Mouse (Mus musculus) T-cell, adult 2 months (primary cell): ENCODE results near the gene Trpv2.

Source experiments
- DNase-seq: peaks from one replicate; pipeline ENCODE4 v3.0.0; 2022; ENCODE audit warnings: low spot score

The Trpv2 gene

GRCm38 (mm10) chr11:62630225-62630821 lies 56.0 kb downstream of the Trpv2 start:
- DNase-seq = no peak

- DNase-seq = no peak
These were observed 56.9 kb downstream of the Trpv2 start for GRCm38 (mm10) chr11:62631138-62631537.

- no peak for DNase-seq
These were observed 61.1 kb downstream of the Trpv2 start for GRCm38 (mm10) chr11:62635406-62635805.

DNA sequence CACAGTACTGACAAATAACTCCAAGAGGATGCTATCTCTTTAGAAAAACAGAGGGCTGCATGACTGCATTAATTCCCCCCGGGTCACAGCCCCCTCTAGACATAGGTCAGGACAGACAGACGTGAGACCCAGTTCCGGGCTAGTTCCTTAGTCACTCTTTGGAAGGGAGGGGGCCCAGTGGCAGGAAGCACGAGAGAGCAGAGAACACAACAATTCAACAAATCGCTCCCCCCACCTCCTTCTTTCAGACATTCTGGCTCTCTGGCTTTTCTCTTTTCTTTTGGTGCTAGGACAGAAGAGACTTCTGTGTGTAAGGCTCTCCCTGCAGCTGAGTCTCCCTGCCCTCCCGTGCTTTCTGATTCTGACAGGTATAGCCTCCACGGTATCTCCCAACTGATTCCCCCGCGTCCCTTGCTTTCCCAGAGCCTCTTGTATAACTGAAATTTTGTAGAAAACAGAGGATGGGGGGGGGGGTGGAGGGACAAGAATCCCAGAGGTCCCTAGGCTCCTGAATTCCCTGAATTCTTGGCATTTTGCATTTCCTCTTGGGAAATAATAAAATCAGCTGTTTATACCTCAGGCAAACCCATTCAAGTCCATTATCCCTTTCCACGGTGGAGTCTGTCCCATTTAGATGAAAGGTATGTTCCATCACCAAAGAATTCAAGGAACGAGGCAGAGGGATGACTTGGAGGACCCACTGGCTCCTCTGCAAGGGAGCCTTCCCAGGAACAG lies 62.0 kb downstream of the Trpv2 start:
- DNase-seq = no peak

DNA sequence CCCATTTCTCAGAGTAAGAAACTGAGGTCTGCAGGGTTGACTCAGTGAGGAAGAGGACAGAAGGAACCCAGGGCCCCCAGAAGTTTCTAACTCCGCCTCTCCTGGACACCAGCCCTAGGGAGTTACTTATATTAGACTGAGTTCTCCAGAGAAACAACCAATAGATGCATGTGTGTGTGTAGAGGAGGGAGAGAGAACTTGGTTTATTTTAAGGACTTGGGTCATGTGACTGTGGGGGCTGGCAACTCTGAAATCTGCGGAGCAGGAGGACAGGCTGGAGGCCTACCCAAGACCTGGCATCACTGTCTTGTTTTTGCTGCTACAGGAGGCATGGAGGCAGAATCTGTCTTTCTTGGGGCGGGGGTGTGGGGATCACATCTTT lies 62.5 kb downstream of the Trpv2 start:
- DNase-seq = no peak

DNA sequence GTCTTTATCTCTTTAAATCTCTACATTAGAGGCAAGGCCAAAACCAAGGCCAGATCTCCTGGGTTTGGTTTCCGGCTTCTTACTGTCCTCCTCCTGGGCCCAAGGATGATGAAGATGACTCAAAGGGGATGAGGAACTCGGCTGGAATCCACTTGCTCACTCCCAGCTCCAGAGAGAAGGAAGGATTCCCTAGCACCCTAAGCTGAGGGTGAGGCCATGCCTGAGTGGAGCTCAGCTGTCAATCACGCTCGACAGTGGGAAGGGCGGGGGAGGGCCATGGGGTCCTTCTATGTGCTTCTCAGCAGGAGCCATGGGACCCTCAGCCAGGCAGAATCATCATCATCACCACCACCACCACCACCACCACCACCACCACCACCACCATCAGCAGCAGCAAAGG lies 63.1 kb downstream of the Trpv2 start:
- no peak for DNase-seq

- DNase-seq = no peak
These were observed 63.5 kb downstream of the Trpv2 start for GRCm38 (mm10) chr11:62637806-62638205.

GRCm38 (mm10) chr11:62638402-62638801 lies 64.1 kb downstream of the Trpv2 start:
- no peak for DNase-seq

DNA sequence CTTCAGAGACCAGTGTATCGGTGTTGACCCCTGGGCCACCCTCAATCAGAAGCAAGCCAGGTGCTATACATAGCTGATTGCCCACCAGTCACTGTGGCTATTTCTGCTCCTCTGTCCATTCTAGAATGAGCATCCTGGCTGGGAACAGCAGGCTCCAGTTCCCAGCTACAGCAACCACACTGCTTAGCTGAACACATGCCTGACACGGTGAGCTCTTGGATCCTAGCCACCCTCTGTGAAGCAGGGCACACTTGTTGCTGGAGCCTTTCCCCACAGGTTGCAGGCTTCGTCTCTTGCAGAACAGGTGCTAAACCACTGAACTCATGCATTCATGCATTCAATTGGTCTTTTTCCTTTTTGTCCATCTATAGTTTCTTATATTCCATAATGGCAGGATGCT lies 66.1 kb downstream of the Trpv2 start:
- no peak for DNase-seq

GRCm38 (mm10) chr11:62642023-62642844 lies 67.9 kb downstream of the Trpv2 start:
- no peak for DNase-seq

DNA sequence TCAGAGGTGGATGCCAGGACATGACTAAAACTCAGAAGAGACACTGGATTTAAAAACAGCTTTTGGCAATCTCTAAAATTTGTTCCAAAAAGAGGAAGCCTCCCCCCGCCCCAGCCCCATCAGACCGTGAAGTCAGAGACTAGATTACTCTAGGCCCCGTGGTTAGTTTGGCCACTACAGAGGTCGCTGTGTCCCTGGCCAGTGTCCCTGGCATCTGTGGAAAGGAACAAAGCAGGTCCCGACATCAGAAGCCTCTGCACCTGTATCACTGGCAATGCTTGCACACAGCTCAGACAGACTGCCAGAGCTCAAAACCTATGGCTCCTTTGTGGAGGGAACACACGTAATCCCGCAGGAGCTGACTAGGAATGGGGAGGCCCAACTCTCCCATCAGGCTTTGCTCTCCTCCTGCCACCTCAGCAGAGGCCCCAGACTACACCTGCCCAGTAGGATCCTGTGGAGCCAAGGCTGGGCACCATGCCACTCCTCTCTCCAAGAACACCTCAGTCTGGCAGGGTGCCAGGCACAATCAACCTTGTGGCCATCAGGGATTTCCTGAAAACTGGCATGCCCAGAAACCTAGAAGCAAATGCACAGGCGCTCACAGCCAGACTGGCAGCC lies 68.8 kb downstream of the Trpv2 start:
- DNase-seq = no peak

- no peak for DNase-seq
These were observed 69.5 kb downstream of the Trpv2 start for GRCm38 (mm10) chr11:62643681-62644363.

GRCm38 (mm10) chr11:62644602-62645336 lies 70.5 kb downstream of the Trpv2 start:
- no peak for DNase-seq

GRCm38 (mm10) chr11:62645337-62645675 lies 71.0 kb downstream of the Trpv2 start:
- no peak for DNase-seq

DNA sequence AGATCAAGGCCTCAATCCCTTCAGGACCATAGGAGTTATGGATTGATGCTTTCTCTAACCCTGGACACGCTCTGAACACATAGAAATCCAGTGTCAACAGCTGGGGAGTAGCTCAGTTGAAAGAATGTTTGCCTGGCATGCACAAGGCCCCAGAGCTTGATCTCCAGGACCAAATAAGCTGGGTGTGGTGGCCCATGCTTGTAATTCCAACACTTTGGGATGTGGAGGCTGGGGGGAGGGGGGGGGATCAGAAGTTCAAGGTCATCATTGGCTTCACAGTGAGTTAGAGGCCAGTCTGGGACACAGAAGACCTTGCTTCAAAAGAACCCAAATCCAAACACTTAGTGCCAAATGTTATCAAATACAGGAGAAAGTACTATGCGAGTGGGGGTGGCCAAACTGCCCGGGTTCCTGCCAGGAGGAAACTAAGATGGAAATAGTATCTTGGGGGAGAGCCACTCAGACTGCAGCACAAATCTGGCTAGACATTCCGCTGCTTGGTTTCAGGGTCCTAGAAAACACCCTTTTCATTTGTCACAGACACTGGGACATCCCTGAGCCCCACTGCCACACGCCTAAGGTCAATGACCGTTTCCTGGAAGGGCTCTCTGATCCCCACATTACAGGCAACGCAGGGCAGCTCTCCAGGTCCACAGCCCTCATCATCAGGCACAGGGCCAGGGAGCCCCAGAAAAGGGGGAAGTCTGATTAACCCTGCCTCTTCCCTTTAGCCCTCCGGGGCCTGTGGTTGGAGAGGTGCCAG lies 71.6 kb downstream of the Trpv2 start:
- DNase-seq = no peak

GRCm38 (mm10) chr11:62646495-62646843 lies 72.2 kb downstream of the Trpv2 start:
- DNase-seq = no peak

DNA sequence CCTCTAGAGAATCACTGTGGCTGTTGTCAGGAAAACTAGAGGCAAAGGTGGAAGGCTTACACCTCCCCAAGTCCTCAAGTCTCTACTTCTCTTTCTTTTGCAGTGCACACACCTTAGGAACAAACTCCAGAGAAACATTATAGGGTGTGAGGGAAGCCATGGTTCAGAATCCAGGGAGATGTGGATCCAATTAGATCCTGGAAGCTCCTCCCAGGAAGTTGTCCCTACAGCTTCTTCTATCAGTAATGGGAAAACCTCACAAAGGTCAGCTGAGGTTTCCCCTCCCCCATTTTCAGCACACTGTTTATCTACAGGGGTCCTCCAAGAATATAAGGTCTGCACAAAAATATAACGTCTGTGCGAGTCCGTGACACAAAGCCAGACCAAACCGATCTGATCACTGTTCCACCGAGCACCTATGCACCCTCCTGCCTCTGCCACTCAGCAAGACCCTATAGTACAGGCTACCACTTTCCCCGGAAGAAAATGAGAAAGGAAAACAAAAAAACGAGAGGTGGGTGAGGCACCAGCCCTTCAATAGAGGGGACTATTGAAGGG lies 72.8 kb downstream of the Trpv2 start:
- DNase-seq = no peak

GRCm38 (mm10) chr11:62647661-62648590 lies 73.6 kb downstream of the Trpv2 start, which contains the start of gene Lrrc75a:
Gene Lrrc75a (minus strand): TSS chr11:62648523.
- peak; percentile 36 for DNase-seq
